Mouse (Mus musculus): ENCODE results near the gene Atxn7. TPM values are rescaled to one million over a fixed set of nuclear protein-coding genes. Genes with fewer than 3 reads are reported as not detected.

Gene Atxn7
- polyA plus RNA-seq, 1 experiment from 2014 or later: 2.1 TPM

DNA sequence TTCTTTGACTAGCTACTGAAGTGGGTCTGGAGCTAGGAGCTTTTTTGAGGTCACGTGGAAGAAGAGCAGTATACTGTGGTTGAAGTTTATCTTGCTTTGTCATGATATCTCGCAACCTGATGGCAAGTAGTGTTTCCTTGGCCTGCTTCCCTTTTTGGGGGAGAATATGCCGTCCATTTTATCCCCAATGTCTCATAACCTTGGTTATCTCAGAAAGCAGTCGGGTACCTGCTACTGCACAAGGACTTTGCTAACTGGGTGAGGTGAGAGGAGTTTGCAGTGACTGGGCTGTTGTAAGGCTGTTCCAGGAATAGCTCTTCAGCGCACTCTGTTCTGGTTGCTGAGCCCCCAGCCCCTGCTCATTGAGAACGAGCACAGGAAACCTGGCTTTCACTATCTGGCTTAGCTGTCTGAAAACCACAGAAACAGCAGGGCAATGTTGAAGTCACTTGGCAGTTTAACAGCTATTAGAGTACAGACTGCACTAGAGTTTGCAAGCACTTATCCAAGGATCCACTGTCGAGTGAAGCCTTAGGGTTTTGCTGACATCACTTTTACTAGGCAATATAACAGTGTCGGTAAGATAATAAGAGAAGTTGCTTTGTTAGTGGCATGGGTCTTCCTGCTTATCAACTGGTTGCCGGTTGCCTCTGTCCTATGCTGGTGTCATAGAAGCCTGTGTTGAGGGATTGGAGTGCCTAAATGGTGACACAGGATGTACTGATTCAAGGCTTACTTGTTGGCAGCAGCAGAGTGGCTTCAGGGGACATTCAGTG lies 127.0 kb downstream of the Atxn7 start:
- H3K4me3 ChIP-seq (ENCODE audit: low read depth, low read length): no peak overlapping the region
- H3K36me3 ChIP-seq (replicated peaks; ENCODE audit: insufficient read depth, low read length): peaks cover 32% of the 10 kb centered on the region
- H3K4me2 ChIP-seq (ENCODE audit: low read depth, low read length): peak overlapping the region; percentile 40; the same call in 1 of the 2 replicates
- peaks cover 8% of the 10 kb centered on the region for H3K4me1 ChIP-seq (ENCODE audit: insufficient read depth)
- 27% methylated on average over 9 of the region's 9 CpGs for WGBS (ENCODE audit: insufficient replicate concordance)
- H3K9ac ChIP-seq (replicated peaks): no peak overlapping the region
- no peaks in the 10 kb centered on the region for H3K9me3 ChIP-seq (ENCODE audit: low read length)
- ATAC-seq (peak; percentile 75), DNase-seq (no peak)
- TF ChIP-seq EP300 (IDR thresholded peaks at IDR 0.05; ENCODE audit: low read depth): peak; percentile 41; the same call in 1 of the 2 replicates
- no peak for TF ChIP-seq CTCF (IDR thresholded peaks at IDR 0.05; ENCODE audit: low read depth)
- no peaks in the 10 kb centered on the region for H3K27me3 ChIP-seq (ENCODE audit: insufficient read depth, low read length)
- peak overlapping the region; percentile 70 for H3K27ac ChIP-seq (ENCODE audit: low read depth)

DNA sequence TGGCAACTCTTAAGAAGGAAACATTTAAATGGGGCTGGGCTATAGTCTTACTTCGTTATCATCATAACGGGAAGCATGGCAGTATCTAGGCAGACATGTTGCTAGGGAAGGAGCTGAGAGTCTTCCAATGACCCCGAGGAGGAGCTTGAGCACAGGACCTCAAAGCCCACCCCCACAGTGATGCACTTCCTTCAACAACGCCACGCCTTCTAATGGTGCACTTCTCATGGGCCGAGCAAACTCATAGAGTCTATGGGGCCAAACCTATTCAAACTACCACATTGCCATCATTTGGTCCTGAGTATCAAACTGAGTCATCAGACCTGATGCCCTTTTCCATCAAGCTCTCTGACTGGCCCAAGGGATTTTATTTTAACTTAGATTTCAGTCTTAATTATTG lies 129.3 kb downstream of the Atxn7 start:
- H3K9me3 ChIP-seq (ENCODE audit: low read length): no peaks in the 10 kb centered on the region
- peaks cover 8% of the 10 kb centered on the region for H3K4me1 ChIP-seq (ENCODE audit: insufficient read depth)
- WGBS (ENCODE audit: insufficient replicate concordance): 72% methylated on average over 6 of the region's 6 CpGs
- H3K4me3 ChIP-seq (ENCODE audit: low read depth, low read length): no peak overlapping the region
- no peak for TF ChIP-seq EP300 (IDR thresholded peaks at IDR 0.05; ENCODE audit: low read depth)
- TF ChIP-seq CTCF (IDR thresholded peaks at IDR 0.05; ENCODE audit: low read depth): no peak
- no peak for ATAC-seq
- peaks cover 36% of the 10 kb centered on the region for H3K36me3 ChIP-seq (replicated peaks; ENCODE audit: insufficient read depth, low read length)
- H3K27ac ChIP-seq (ENCODE audit: low read depth): no peak overlapping the region
- DNase-seq: no peak
- H3K27me3 ChIP-seq (ENCODE audit: insufficient read depth, low read length): no peaks in the 10 kb centered on the region
- no peak overlapping the region for H3K9ac ChIP-seq (replicated peaks)
- no peak overlapping the region for H3K4me2 ChIP-seq (ENCODE audit: low read depth, low read length)

DNA sequence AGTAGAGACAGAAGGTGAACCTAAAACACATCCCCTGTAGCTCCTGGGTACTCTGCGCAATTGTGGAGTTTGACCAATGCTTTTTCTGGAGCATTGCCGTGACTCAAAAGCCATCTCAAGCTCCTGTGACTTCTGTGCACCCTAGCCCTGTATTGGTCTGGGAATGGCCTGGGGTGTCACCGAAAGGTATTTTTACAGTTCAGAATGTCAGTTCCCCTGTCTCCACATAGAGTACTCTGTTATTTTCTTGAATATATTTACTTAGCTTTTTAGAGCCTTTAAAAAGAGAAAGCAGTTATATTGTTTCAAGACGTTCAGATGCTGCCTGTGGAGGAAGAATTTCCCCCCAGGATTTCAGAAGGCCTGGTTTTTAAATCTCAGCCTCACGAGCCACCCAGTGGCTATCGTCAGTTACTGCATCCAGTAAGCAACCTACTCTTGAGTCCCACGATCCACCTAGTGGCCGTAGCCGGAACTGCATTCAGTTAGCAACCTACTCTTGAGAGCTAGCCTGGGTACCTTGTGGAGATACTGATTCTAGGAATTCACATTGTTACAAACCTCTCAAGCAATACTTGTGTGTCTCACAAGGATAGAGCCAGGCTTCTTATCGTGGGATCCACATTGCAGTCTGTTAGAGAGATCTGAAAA lies 137.2 kb downstream of the Atxn7 start:
- Histone ChIP-seq H3K4me2 (ENCODE audit: low read depth, low read length) (no peak overlapping the region), H3K4me1 (ENCODE audit: insufficient read depth) (peaks cover 3% of the 10 kb centered on the region), H3K27ac (ENCODE audit: low read depth) (no peak overlapping the region), H3K27me3 (ENCODE audit: insufficient read depth, low read length) (no peaks in the 10 kb centered on the region), H3K9ac (replicated peaks) (no peak overlapping the region), H3K9me3 (ENCODE audit: low read length) (no peaks in the 10 kb centered on the region), H3K36me3 (replicated peaks; ENCODE audit: insufficient read depth, low read length) (peaks cover 33% of the 10 kb centered on the region), H3K4me3 (ENCODE audit: low read depth, low read length) (no peak overlapping the region)
- TF ChIP-seq EP300 (IDR thresholded peaks at IDR 0.05; ENCODE audit: low read depth) (no peak), CTCF (IDR thresholded peaks at IDR 0.05; ENCODE audit: low read depth) (peak; percentile 100)
- WGBS (ENCODE audit: insufficient replicate concordance): 25% methylated on average over 10 of the region's 10 CpGs
- peak; percentile 89 for DNase-seq
- peak; percentile 79 for ATAC-seq

DNA sequence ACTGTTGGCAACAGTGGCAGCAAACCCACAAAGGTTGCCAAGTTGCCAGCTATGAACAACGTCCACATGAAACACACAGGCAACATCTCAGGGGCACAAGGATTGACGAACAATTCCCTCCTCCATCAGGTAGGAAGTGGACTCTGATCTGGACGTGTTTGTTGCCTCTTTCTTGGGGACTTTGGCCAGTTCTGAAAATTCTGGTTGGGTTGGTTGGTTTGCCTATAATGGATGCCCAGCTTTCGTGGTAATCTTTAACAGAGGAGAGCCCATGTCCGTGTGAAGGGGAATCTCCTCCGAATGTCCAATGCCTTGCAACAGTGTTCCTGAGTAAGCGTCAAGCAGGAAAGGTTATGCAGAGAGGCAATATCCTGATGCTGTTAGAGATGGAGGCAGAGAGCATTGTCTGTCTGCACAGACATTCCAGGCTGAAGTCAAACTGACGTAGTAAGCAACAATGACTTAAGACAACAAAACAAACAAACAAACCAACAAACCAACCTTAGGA lies 139.6 kb downstream of the Atxn7 start:
- TF ChIP-seq CTCF (IDR thresholded peaks at IDR 0.05; ENCODE audit: low read depth) (no peak), EP300 (IDR thresholded peaks at IDR 0.05; ENCODE audit: low read depth) (no peak)
- peak; percentile 80 for ATAC-seq
- Histone ChIP-seq H3K9ac (replicated peaks) (no peak overlapping the region), H3K4me3 (ENCODE audit: low read depth, low read length) (no peak overlapping the region), H3K4me1 (ENCODE audit: insufficient read depth) (peaks cover 3% of the 10 kb centered on the region), H3K27ac (ENCODE audit: low read depth) (peak overlapping the region; percentile 64), H3K36me3 (replicated peaks; ENCODE audit: insufficient read depth, low read length) (peaks cover 34% of the 10 kb centered on the region), H3K9me3 (ENCODE audit: low read length) (no peaks in the 10 kb centered on the region), H3K27me3 (ENCODE audit: insufficient read depth, low read length) (no peaks in the 10 kb centered on the region), H3K4me2 (ENCODE audit: low read depth, low read length) (no peak overlapping the region; the same call in 1 of the 2 replicates)
- peak; percentile 21 for DNase-seq
- 66% methylated on average over 8 of the region's 8 CpGs for WGBS (ENCODE audit: insufficient replicate concordance)

DNA sequence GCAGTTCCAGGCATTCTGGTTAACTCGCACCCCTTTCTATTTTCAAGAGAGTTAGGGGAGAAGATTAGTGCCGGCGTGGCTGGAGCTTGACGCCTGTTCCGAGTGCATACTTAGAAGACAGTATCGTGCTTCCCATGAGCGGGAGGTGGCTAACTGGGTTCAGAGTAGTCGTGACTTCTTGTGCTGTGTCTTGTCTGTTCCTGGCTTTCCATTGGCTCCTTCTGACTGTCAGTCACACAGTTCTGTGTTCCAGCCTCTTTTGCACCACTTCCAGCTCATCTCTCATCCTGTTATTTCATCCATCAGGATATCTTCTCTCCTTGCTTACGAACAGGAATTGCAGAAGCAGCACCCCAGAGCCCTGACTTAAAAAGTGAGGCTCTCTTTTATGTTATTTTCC lies 140.1 kb downstream of the Atxn7 start:
- TF ChIP-seq CTCF (IDR thresholded peaks at IDR 0.05; ENCODE audit: low read depth) (no peak), EP300 (IDR thresholded peaks at IDR 0.05; ENCODE audit: low read depth) (no peak)
- DNase-seq (no peak), ATAC-seq (no peak)
- Histone ChIP-seq H3K4me1 (ENCODE audit: insufficient read depth) (peaks cover 3% of the 10 kb centered on the region), H3K9ac (replicated peaks) (no peak overlapping the region), H3K27me3 (ENCODE audit: insufficient read depth, low read length) (no peaks in the 10 kb centered on the region), H3K27ac (ENCODE audit: low read depth) (no peak overlapping the region; the same call in 1 of the 2 replicates), H3K4me3 (ENCODE audit: low read depth, low read length) (no peak overlapping the region), H3K36me3 (replicated peaks; ENCODE audit: insufficient read depth, low read length) (peaks cover 29% of the 10 kb centered on the region), H3K9me3 (ENCODE audit: low read length) (no peaks in the 10 kb centered on the region), H3K4me2 (ENCODE audit: low read depth, low read length) (no peak overlapping the region)
- WGBS (ENCODE audit: insufficient replicate concordance): 91% methylated on average over 9 of the region's 9 CpGs

DNA sequence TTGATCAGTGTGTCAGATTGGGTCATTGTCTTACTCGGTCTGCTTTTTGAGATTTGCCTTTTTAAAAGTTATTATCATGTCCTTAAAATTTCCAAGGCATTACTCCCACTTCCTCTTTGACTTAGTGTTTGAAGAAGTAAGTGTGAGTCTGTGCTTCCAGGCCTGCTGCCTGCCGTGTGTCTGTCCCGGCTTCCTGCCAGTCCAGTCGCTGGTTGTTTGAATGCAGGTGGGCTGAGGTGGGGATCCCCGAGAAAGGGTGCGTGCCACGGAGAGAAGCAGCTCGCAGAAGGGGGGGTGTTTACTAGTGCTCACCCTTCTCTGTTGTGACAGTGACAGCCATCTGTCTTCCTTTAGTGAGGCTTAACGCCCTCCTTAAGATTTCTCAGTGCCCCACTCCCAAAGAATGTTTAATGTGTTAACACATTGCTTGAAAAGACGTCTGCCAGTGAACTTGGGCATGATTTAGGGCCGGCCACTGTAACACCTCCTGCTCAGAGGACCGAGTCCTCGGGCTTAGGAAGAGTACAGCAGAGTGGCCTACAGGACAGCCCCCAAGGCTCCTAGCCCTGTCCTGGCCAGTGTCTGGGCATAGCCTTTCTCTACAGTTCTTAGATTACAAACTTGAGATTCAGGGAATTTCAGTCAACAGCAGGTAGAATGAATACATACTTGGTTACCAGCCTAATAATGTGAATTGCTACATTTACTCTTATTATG lies 143.1 kb downstream of the Atxn7 start:
- no peak overlapping the region for H3K9ac ChIP-seq (replicated peaks)
- 73% methylated on average over 13 of the region's 13 CpGs for WGBS (ENCODE audit: insufficient replicate concordance)
- no peak overlapping the region for H3K27ac ChIP-seq (ENCODE audit: low read depth)
- ATAC-seq (no peak), DNase-seq (no peak)
- H3K4me1 ChIP-seq (ENCODE audit: insufficient read depth): peaks cover 3% of the 10 kb centered on the region
- no peaks in the 10 kb centered on the region for H3K27me3 ChIP-seq (ENCODE audit: insufficient read depth, low read length)
- TF ChIP-seq EP300 (IDR thresholded peaks at IDR 0.05; ENCODE audit: low read depth) (no peak), CTCF (IDR thresholded peaks at IDR 0.05; ENCODE audit: low read depth) (no peak)
- H3K36me3 ChIP-seq (replicated peaks; ENCODE audit: insufficient read depth, low read length): peaks cover 23% of the 10 kb centered on the region
- no peak overlapping the region for H3K4me2 ChIP-seq (ENCODE audit: low read depth, low read length)
- H3K4me3 ChIP-seq (ENCODE audit: low read depth, low read length): no peak overlapping the region
- no peaks in the 10 kb centered on the region for H3K9me3 ChIP-seq (ENCODE audit: low read length)
